Comparison of ENCODE assay signal across 21 mouse cellular contexts in genomic region chr6:118186620-118187284, GRCm38 (mm10). TPM values are rescaled to one million over a fixed set of nuclear protein-coding genes. Genes with fewer than 3 reads are reported as not detected.
DNase-seq lines count a peak whose midpoint lies in the region; ATAC-seq and TF ChIP-seq lines count a peak whose summit lies in the region.
"Had no signal": no experiment of that assay in that cellular context is flagged by ENCODE, and none has a peak within 500 bp of the region (broad histone marks: within the 10 kb centered on the region; RNA-seq: fewer than 3 reads in every experiment).

No protein-coding gene starts in this region.

- no peak overlapping the region for H3K4me2 ChIP-seq in hindbrain, embryonic 11.5 days (replicated peaks; ENCODE audit: low read depth, low read length)
- no peak overlapping the region for H3K4me2 ChIP-seq in hindbrain, embryonic 14.5 days (replicated peaks)
- no peak overlapping the region for H3K4me2 ChIP-seq in neural tube, embryonic 12.5 days (replicated peaks)
- H3K4me2 ChIP-seq in neural tube, embryonic 15.5 days = no peak overlapping the region
- no peak overlapping the region for H3K4me2 ChIP-seq in hindbrain, postnatal 0 days (ENCODE audit: low read depth, low read length)
- H3K4me2 ChIP-seq: heart, embryonic 13.5 days; limb, embryonic 12.5 days had no signal

- WGBS in hindbrain, embryonic 11.5 days = 53% methylated on average over 17 of the region's 17 CpGs
- WGBS in hindbrain, embryonic 14.5 days = 46% methylated on average over 17 of the region's 17 CpGs
- WGBS in neural tube, embryonic 12.5 days = 20% methylated on average over 17 of the region's 17 CpGs
- WGBS in neural tube, embryonic 15.5 days = 18% methylated on average over 17 of the region's 17 CpGs
- 51% methylated on average over 17 of the region's 17 CpGs for WGBS in hindbrain, postnatal 0 days

- H3K9ac ChIP-seq in hindbrain, embryonic 11.5 days (ENCODE audit: low read depth, low read length) = no peak overlapping the region
- no peak overlapping the region for H3K9ac ChIP-seq in hindbrain, embryonic 14.5 days
- no peak overlapping the region for H3K9ac ChIP-seq in neural tube, embryonic 12.5 days
- H3K9ac ChIP-seq in neural tube, embryonic 15.5 days (replicated peaks) = no peak overlapping the region
- no peak overlapping the region for H3K9ac ChIP-seq in hindbrain, postnatal 0 days (replicated peaks; ENCODE audit: low read length)
- H3K9ac ChIP-seq: heart, embryonic 13.5 days; limb, embryonic 12.5 days; liver, embryonic 14.5 days had no signal

- H3K4me3 ChIP-seq in hindbrain, embryonic 11.5 days (ENCODE audit: low read depth, low read length) = no peak overlapping the region
- no peak overlapping the region for H3K4me3 ChIP-seq in hindbrain, embryonic 14.5 days (replicated peaks; ENCODE audit: low read length)
- H3K4me3 ChIP-seq in neural tube, embryonic 12.5 days = no peak overlapping the region
- H3K4me3 ChIP-seq in neural tube, embryonic 15.5 days (replicated peaks) = no peak overlapping the region
- no peak overlapping the region for H3K4me3 ChIP-seq in hindbrain, postnatal 0 days (ENCODE audit: low read length)
- H3K4me3 ChIP-seq: heart, embryonic 13.5 days; left cerebral cortex, adult 2 months; limb, embryonic 12.5 days; megakaryocyte, embryonic 14.5 days had no signal

- H3K27me3 ChIP-seq in hindbrain, embryonic 11.5 days (ENCODE audit: control insufficient read depth, insufficient read depth, low read length) = no peaks in the 10 kb centered on the region
- no peaks in the 10 kb centered on the region for H3K27me3 ChIP-seq in hindbrain, embryonic 14.5 days (ENCODE audit: control insufficient read depth, insufficient read depth, low read length)
- no peaks in the 10 kb centered on the region for H3K27me3 ChIP-seq in neural tube, embryonic 12.5 days (replicated peaks)
- no peaks in the 10 kb centered on the region; the same call in 1 of the 2 replicates for H3K27me3 ChIP-seq in neural tube, embryonic 15.5 days (replicated peaks)
- no peaks in the 10 kb centered on the region for H3K27me3 ChIP-seq in hindbrain, postnatal 0 days (ENCODE audit: insufficient read depth, low read length)
- H3K27me3 ChIP-seq: limb, embryonic 12.5 days had no signal

- no peaks in the 10 kb centered on the region for H3K9me3 ChIP-seq in hindbrain, embryonic 11.5 days (ENCODE audit: control insufficient read depth, low read length)
- no peaks in the 10 kb centered on the region for H3K9me3 ChIP-seq in hindbrain, embryonic 14.5 days (ENCODE audit: control insufficient read depth, low read length)
- no peaks in the 10 kb centered on the region for H3K9me3 ChIP-seq in neural tube, embryonic 12.5 days
- H3K9me3 ChIP-seq in neural tube, embryonic 15.5 days (replicated peaks) = no peaks in the 10 kb centered on the region
- H3K9me3 ChIP-seq in hindbrain, postnatal 0 days (ENCODE audit: low read length) = no peaks in the 10 kb centered on the region
- H3K9me3 ChIP-seq: heart, embryonic 13.5 days; limb, embryonic 12.5 days; megakaryocyte, embryonic 14.5 days had no signal

- peak; percentile 34 for DNase-seq in hindbrain, embryonic 11.5 days (ENCODE audit: low spot score)
- no peak for DNase-seq in hindbrain, embryonic 14.5 days (ENCODE audit: low spot score)
- DNase-seq in hindbrain, postnatal 0 days (ENCODE audit: low spot score) = no peak
- no peak for DNase-seq in layer of hippocampus, adult 9-10 months (ENCODE audit: low spot score)
- no peak for DNase-seq in cerebellum, adult 11 months
- DNase-seq in natural killer cell, adult 2 months (ENCODE audit: low spot score in 2 of 2) = no peak
- DNase-seq: adrenal gland, postnatal 36 days; B cell, adult 2 months; cerebellum, postnatal 25 days; heart, postnatal 4 days; lung, postnatal 10 days; right cerebral cortex, postnatal 25 days had no signal

- H3K27ac ChIP-seq in hindbrain, embryonic 11.5 days (ENCODE audit: low read depth, low read length) = no peak overlapping the region
- H3K27ac ChIP-seq in hindbrain, embryonic 14.5 days = no peak overlapping the region
- no peak overlapping the region for H3K27ac ChIP-seq in neural tube, embryonic 12.5 days
- H3K27ac ChIP-seq in neural tube, embryonic 15.5 days (replicated peaks) = no peak overlapping the region
- H3K27ac ChIP-seq in hindbrain, postnatal 0 days = no peak overlapping the region
- H3K27ac ChIP-seq: heart, embryonic 13.5 days; left cerebral cortex, adult 2 months; limb, embryonic 12.5 days; liver, embryonic 14.5 days had no signal

- no peaks in the 10 kb centered on the region for H3K36me3 ChIP-seq in hindbrain, embryonic 11.5 days (ENCODE audit: control insufficient read depth, insufficient read depth, low read length)
- no peaks in the 10 kb centered on the region for H3K36me3 ChIP-seq in hindbrain, embryonic 14.5 days (replicated peaks; ENCODE audit: control insufficient read depth, insufficient read depth)
- H3K36me3 ChIP-seq in neural tube, embryonic 12.5 days = no peaks in the 10 kb centered on the region
- no peaks in the 10 kb centered on the region for H3K36me3 ChIP-seq in neural tube, embryonic 15.5 days
- no peaks in the 10 kb centered on the region for H3K36me3 ChIP-seq in hindbrain, postnatal 0 days (ENCODE audit: insufficient read depth, low read length)
- H3K36me3 ChIP-seq: heart, embryonic 13.5 days; limb, embryonic 12.5 days had no signal

- ATAC-seq in hindbrain, embryonic 11.5 days (ENCODE audit: low FRiP score) = peak; percentile 56
- no peak for ATAC-seq in hindbrain, embryonic 14.5 days (ENCODE audit: low FRiP score)
- peak; percentile 85 for ATAC-seq in neural tube, embryonic 12.5 days (ENCODE audit: low FRiP score, low read depth)
- ATAC-seq in neural tube, embryonic 15.5 days (ENCODE audit: low FRiP score) = no peak
- ATAC-seq in hindbrain, postnatal 0 days = peak; percentile 58
- ATAC-seq: intestine, postnatal 0 days; Patski had no signal

- H3K4me1 ChIP-seq in hindbrain, embryonic 11.5 days (replicated peaks; ENCODE audit: control insufficient read depth, insufficient read depth, low read length) = no peaks in the 10 kb centered on the region
- no peaks in the 10 kb centered on the region for H3K4me1 ChIP-seq in hindbrain, embryonic 14.5 days (replicated peaks; ENCODE audit: control insufficient read depth, insufficient read depth, low read length)
- peaks cover 14% of the 10 kb centered on the region; the same call in 1 of the 2 replicates for H3K4me1 ChIP-seq in neural tube, embryonic 12.5 days
- no peaks in the 10 kb centered on the region for H3K4me1 ChIP-seq in neural tube, embryonic 15.5 days
- H3K4me1 ChIP-seq in hindbrain, postnatal 0 days (ENCODE audit: insufficient read depth, low read length) = no peaks in the 10 kb centered on the region
- H3K4me1 ChIP-seq: limb, embryonic 12.5 days had no signal

- no peak for TF ChIP-seq CTCF in hindbrain, postnatal 0 days (IDR thresholded peaks at IDR 0.05; ENCODE audit: low read depth)

RNA-seq across cellular contexts. Expression of gene Ret, which starts 10.8 kb away (rescaled TPM):
- polyA plus RNA-seq in hindbrain, embryonic 11.5 days (2014; fragmentation: Nextera tagmentation; extraction: Ambion mirVana) = 3.2 and 4.2 TPM in 2 replicates
- polyA plus RNA-seq in hindbrain, embryonic 14.5 days (2014; fragmentation: Nextera tagmentation; extraction: Ambion mirVana) = 17.0 and 18.8 TPM in 2 replicates
- polyA plus RNA-seq in neural tube, embryonic 12.5 days (2016; fragmentation: Nextera tagmentation; extraction: Ambion mirVana) = 15.9 and 18.8 TPM in 2 replicates
- 30.1 and 31.6 TPM in 2 replicates for polyA plus RNA-seq in neural tube, embryonic 15.5 days (2015; fragmentation: Nextera tagmentation; extraction: Ambion mirVana)
- 58.5 and 69.0 TPM in 2 replicates for total RNA-seq in hindbrain, postnatal 0 days (2014; rRNA removed)
- polyA plus RNA-seq in hindbrain, postnatal 0 days (2015; fragmentation: Nextera tagmentation; extraction: Ambion mirVana) = 15.4 and 15.6 TPM in 2 replicates

RNA-seq across cellular contexts. Expression of gene Csgalnact2, which starts 47.8 kb away (rescaled TPM):
- polyA plus RNA-seq in hindbrain, embryonic 11.5 days (2014; fragmentation: Nextera tagmentation; extraction: Ambion mirVana) = 8.7 and 11.5 TPM in 2 replicates
- polyA plus RNA-seq in hindbrain, embryonic 14.5 days (2014; fragmentation: Nextera tagmentation; extraction: Ambion mirVana) = 12.7 and 13.3 TPM in 2 replicates
- 8.2 and 8.8 TPM in 2 replicates for polyA plus RNA-seq in neural tube, embryonic 12.5 days (2016; fragmentation: Nextera tagmentation; extraction: Ambion mirVana)
- 9.9 and 10.7 TPM in 2 replicates for polyA plus RNA-seq in neural tube, embryonic 15.5 days (2015; fragmentation: Nextera tagmentation; extraction: Ambion mirVana)
- total RNA-seq in hindbrain, postnatal 0 days (2014; rRNA removed) = 7.2 and 11.2 TPM in 2 replicates
- 9.3 and 11.2 TPM in 2 replicates for polyA plus RNA-seq in hindbrain, postnatal 0 days (2015; fragmentation: Nextera tagmentation; extraction: Ambion mirVana)

Comparison
In these comparisons a context has a peak if more than half of its experiments do, and no peak if none do; other contexts are left out.
1. ATAC-seq: peak in hindbrain, embryonic 11.5 days (single experiment), neural tube, embryonic 12.5 days (single experiment) and hindbrain, postnatal 0 days (single experiment); none in hindbrain, embryonic 14.5 days (single experiment) and neural tube, embryonic 15.5 days (single experiment).